Mouse (Mus musculus): ENCODE results near the gene Sars2.

DNA sequence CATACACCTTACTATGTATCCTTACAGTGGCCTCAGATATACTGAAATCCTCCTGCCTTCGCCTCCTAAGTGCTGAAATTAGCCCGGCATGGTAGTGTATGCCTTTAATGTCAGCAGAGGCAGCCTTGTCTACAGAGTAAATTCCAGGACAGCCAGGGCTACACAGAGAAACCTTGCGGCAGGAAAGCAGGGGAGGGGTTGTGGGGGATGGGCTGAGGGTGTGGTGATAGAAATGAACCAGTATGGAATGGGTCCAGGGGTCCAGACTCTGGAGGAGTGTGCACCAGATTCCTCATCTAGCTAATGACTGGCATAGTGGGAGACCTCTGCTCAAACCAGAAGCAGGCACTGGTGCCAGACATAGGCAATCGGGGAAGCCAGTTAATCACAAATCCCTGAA lies 22.6 kb upstream of the Sars2 start:
- no peak for TF ChIP-seq POLR2A (IDR thresholded peaks at IDR 0.05; ENCODE audit: insufficient read depth, low read length)
- no peak for TF ChIP-seq CTCF (IDR thresholded peaks at IDR 0.05; ENCODE audit: low read depth, low read length)
